Mouse (Mus musculus) spleen, adult 18-20 months (tissue): ENCODE data around the gene Nek1.

Source experiments
- DNase-seq, 2 experiments: peaks; one replicate each; pipeline ENCODE4 v3.0.0; 2022; ENCODE audit warnings: mixed read lengths in 2 of 2

Gene Nek1

DNA sequence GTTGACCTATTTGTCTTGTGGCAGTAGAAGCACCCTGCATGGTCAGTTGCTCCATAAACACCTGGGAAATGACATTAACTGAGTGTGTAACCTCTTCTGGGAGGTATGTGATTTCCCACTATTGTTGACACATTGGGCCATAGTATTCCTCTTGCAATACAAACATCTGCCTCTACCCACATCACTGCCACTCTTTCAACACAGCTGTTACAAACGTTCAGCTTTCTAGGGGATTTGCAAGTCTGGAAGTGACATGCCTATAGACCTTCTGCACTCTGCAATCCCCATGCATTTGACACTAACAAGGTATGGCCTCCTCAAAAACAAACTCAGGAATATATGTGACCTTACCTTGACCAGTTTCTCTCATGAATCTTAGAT, 169.2 kb downstream of the Nek1 start:
- no peak for DNase-seq

DNA sequence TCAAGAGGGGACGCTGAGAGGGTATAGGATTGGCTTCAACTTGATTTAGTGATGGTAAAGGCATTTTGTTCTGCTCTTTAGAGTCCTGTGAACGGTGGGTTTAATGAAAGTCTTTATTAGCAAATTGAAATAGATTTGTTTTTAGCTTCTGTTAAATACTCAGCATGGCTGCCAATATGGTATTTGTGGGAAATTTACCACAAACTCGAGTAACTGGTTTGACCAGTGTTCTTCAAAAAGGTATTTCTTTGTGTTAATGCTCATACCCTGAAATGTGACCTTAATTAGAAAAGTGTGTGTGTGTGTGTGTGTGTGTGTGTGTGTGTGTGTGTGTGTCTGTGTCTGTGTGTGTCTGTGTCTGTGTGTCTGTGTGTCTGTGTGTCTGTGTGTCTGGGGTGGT, 178.6 kb downstream of the Nek1 start:
- no peak for DNase-seq

DNA sequence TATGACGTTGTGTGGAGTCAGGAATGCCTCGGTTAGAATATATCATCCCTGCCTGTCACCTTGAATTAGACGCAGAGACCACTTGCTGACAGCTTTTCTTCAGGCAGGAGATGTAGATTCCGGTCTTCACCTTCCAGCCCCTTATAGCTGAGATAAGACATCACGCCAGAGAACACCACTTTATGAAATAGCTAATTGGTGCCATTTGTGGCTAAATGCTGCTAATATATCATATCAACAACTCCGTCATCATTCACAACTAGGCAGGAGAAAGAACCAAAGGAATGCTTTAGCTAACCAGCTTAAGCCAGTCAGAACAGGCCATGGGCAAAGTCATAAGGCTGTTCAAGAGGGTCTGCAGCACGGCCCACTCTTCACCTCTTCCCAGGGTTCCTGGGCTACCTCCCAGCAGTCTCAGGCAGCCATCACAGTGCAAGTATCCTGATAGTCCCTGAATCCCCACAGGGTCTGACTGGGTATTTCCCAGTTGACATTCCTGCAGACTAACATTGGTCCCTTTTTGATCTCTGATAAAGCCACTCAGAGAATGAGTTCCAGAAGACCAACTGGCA, 181.0 kb downstream of the Nek1 start:
- DNase-seq = no peak

DNA sequence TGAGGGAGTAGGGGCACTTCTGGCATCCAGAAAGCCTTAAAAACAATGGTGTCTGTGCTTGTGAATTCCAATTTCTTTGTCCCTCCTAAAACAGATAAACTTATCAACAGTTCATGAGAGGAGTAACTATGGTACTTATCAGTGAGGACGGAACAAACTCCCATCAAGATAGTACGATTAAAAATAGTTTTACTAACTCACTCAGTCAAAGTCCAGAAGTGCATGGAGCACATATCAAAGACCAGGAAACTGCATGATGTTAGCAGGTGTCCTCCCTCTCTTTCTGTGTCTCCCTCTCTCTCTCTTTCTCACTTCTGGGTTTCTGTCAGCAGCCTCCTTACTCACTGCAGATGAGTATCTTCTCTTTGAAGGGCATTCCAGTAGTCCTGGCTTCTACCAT, 182.9 kb downstream of the Nek1 start:
- DNase-seq = no peak

DNA sequence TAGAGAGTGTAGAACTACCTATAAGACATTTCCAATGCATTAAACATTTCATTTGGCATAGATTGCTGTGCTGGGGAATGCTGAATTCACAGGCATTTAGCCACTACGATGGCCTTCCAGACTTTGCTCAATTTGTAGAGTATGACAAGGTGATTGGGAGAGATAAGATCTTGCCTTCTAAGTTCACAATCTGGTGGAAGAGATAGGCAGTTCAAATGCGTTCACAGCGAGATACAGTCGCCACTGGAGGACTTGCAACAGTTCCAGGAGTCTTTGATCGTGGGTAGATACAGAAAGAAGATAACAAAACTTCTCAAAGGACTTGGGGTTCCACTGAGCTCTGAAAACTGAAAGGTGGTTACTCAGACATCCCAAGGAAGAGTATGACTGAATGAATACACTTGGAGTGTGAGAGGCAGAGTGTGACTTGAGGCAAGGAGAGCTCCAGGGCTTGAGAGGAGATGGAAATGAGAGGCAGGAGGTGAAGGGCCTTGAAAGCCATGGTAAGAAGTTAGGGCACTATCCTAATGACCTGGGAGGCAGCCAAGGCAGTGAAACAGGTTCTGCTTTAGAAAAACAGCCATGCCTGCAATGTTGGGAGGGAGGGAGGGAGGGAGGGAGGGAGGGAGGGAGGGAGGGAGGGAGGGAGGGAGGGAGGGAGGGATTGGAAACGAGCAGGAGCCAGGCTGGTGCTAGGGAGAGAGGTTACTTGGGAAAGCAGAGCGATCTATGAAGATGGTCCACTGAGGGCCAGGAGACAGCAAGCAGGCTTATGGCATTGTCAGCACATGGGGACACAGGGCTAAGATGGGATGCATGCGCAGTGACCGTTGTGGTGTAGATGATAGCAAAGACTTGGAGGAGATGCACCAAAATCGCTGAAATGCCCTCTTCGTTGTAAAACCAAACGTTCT, 184.9 kb downstream of the Nek1 start:
- no peak for DNase-seq

DNA sequence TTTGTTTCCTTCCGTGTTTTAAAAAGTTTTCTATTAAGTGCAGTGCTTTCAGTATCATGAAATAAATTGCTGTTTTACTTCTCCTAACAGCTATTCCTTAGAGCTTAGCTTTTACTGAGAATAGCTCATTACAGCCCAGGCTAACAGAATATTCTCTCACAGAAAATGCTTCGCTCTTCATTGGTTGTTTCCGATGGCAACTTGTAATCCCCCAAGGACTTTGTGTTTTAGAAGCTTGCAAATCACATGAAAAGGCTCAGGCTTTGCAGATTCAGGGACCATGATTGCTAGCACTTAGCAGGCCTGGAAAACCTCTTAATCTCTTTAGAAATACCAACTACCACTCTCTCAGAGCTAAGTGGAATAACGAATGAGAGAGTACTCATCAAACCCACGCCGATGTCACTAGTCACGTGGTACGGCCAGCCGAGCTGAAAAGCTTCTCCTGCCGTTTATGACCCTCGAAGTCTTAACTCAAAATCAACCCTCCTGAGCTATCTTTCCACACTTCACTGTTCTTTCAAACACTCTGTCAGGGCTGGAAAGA, 185.7 kb downstream of the Nek1 start:
- DNase-seq = no peak
